Mouse (Mus musculus) left cerebral cortex, postnatal 36 days (tissue): ENCODE measurements around the gene Banp. TPM values are rescaled to one million over a fixed set of nuclear protein-coding genes. Genes with fewer than 3 reads are reported as not detected.

Experiments used
- DNase-seq, 2 experiments: peaks; one replicate each; pipeline ENCODE4 v3.0.0; 2021 to 2022; ENCODE audit warnings: low spot score in 2 of 2, mixed read lengths in 1 of 2
- intact Hi-C: fragments of 180-260 bp; cut with DNase I; formaldehyde crosslinking; loops from one replicate; pipeline ENCODE4 v1.15.1; 2025
- total RNA-seq, 2 experiments: library from RNA; stranded (reverse); gene quantifications; 2 replicates each; pipeline ENCODE4 v1.2.3; 2021

Gene Banp
- total RNA-seq, 2 experiments from 2014 or later: 25.8 to 47.8 TPM

DNA sequence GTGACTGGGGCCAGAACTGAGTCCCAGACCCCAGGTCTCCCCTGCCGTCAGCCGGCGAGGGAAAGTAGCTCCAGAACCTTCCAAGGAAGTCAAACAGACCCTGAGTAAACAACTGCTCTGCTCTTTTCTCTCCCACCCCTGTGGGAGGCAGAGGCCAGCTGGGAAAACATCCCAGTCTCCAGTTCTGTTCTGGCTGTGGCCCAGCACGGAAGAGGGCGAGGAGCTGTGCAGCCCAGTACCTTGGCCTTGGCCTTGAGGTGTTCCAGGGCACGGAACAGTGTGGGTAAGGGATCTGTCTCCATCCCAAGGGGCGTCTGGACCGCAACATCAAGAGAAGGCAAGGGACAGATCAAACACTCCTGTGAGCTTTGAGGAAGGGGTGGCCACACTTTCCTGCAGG is 27.4 kb upstream of the Banp start:
- intact Hi-C loops: no loop called here
- no peak for DNase-seq

DNA sequence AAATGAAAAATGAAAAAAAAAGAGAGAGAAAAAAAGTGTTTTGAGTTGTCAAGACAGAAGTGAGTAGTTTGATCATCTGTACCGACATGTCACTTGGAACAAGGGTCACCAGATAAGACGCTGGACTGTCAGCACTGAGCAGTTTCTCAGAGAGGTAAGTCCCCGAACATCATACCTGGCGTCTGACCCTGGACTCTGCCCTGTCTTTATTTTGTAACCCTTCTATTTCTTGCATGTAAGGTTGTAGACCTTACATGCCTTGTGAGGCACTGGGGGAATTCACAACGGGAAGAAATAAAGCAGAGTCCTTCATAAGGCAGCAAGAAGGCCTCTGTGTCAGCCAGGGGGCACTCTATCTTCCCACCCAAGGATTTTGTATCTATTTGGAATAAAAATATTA is 24.9 kb upstream of the Banp start:
- intact Hi-C loops: loop anchor here (5.0 kb wide), 1 partner anchor 72 kb away; no protein-coding TSS in a partner anchor

DNA sequence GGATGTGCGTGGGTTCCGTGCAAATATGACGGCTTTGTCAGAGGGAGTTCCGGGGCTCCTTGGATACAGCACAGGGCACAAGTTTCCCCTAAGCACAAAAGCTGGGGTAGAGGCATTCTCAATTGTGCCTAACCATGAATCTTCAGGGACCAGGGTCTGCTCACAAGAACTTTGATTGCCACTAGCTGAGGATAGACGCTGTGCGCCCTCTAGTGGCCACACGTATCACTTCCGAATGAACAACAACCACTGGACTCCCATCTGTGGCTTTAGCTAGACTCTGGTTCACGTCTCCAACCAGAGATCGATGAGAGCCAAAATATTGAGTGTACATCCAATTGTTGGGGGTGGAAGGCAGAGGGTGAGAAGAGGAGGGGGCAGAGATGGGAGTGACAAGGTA is 23.9 kb upstream of the Banp start:
- intact Hi-C loops: loop anchor here (5.0 kb wide), 1 partner anchor 73 kb away; no protein-coding TSS in a partner anchor
- peak; percentile 57 to 74 for DNase-seq

More for the DNA sequence above, 24.9 kb upstream of the Banp start:
- DNase-seq: no peak

GRCm38 (mm10) chr8:121926266-121926665 is 23.3 kb upstream of the Banp start:
- intact Hi-C loops: loop anchor here (5.0 kb wide), 1 partner anchor 74 kb away; no protein-coding TSS in a partner anchor
- no peak for DNase-seq

DNA sequence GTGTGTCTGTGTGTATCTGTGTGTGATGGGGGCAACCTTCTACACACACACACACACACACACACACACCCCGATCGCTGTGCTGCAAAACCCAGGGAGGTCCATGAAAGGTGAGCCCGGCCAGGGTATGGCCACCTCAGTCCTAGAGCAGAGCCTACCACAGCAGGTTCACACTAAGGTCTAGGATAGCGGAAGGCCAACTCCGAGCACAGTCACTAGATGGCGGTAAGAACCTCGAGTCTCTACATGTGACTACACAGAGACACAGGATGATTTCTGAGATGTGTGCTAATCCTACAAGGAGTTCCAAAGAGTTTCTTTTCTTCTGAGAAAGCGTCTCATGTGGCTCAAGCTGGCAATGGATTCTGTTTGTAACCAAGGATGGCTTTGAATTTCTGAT is 22.2 kb upstream of the Banp start:
- intact Hi-C loops: loop anchor here (5.0 kb wide), 1 partner anchor 75 kb away; no protein-coding TSS in a partner anchor
- no peak for DNase-seq

- no peak for DNase-seq
- intact Hi-C loops: no loop called here
Measured at GRCm38 (mm10) chr8:121930047-121930446, 19.5 kb upstream of the Banp start.

DNA sequence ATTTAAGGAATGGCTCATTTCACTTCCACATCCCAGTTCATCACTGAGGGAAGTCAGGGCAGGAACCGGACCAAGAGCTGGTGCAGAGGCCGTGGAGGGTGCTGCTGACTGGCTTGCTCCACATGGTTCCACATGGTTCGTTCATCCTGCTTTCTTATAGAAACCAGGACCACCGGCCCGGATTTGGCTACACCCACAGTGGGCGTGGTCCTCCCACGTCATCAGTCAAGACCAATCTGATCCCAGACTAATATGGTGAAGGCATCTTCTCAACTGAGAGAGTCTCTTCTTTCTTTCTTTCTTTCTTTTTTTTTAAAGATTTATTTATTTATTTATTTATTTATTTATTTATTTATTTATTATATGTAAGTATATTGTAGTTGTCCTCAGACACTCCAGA is 18.0 kb upstream of the Banp start:
- DNase-seq: no peak
- intact Hi-C loops: no loop called here

- intact Hi-C loops: no loop called here
- no peak for DNase-seq
Measured at GRCm38 (mm10) chr8:121932026-121932667, 17.4 kb upstream of the Banp start.

DNA sequence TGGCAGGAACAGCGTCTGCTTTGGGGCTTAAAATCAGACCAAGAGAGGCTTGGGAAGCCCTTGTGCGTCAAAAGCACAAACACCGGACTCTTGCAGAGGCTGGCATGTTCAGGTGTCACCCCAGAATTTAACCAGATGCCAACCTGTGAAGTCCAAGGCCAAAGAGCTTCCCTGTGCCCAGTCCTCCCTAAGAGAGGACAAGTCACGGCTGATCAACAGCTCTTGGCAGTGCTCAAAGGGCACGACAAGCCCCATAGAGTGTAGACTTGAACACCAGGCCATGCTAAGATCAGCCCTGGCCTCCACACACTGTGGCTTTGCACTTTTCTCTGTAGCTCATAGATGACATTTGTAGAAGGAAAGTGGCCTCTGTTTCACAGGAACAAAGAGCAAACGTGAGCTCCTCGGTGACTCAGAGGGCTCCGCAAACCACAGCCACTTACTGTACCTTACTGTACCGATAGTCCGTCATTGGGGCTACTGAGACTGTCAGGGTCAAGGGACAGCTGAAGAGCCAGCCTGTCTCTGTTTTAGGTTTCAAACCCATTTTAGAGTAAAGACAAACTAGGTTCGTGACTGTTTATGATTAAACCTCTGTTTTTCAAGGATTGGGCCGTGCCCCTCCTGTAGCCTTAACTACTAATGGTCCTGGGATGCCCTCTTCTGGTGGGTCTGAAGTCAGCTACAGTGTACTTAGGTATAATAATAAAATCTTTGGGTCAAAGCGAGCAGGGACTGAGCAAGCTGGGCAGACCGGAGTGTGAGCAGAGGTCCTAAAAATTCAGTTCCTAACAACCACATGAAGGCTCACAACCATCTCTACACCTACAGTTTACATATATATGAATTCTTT is 16.7 kb upstream of the Banp start:
- intact Hi-C loops: no loop called here
- DNase-seq: no peak

- DNase-seq: no peak
- intact Hi-C loops: no loop called here
Measured at GRCm38 (mm10) chr8:121934506-121934905, 15.0 kb upstream of the Banp start.

GRCm38 (mm10) chr8:121934923-121935322 is 14.6 kb upstream of the Banp start:
- intact Hi-C loops: no loop called here
- no peak for DNase-seq

GRCm38 (mm10) chr8:121935341-121936294 is 13.9 kb upstream of the Banp start:
- intact Hi-C loops: no loop called here
- peak; percentile 45 to 49 for DNase-seq

- intact Hi-C loops: no loop called here
- DNase-seq: no peak
Measured at GRCm38 (mm10) chr8:121936391-121936790, 13.2 kb upstream of the Banp start.

DNA sequence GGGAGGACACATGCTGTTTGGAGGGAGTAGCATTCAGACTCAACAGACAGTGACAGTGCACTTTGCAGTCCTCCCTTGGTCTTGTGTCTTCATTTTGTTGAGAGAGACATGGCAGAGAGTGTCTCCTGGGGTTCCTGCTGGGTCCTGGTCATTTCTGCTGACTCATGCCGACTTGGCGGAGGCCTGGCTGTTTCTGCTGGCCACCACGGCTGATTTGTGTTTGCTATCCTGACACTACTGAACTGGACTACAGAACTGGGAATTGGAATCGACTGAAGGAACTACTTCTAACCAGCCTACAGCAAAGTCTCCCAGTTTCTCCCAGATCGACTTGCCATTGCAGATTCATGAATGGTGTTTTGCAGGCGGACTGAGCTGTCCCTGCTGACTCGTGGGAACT is 10.8 kb upstream of the Banp start:
- no peak for DNase-seq
- intact Hi-C loops: no loop called here

DNA sequence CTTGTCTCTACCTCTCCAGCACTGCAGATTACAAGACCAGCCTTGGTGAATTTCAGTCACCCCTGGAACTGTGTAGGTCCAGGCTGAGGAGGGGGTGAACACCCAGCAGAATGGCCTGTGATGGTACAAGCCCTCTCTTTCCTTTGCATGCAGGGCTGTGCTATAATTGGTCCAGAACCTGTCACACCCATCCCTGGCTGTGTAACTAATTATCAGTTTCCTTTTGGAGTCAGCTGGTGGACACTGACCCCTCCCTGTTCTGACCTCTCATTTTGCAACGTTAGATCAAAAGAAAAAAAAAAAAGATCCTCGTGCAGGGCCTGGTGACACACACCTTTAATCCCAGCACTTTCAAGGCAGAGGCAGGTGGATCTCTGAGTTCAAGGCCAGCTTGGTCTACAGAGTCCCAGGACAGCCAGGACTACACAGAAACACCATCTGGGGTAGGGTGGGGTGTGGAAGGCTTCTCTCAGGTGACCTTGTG is 6.5 kb upstream of the Banp start:
- intact Hi-C loops: no loop called here

GRCm38 (mm10) chr8:121943716-121944115 is 5.8 kb upstream of the Banp start:
- DNase-seq: no peak
- intact Hi-C loops: no loop called here

More for the DNA sequence above, 6.5 kb upstream of the Banp start:
- DNase-seq: no peak

GRCm38 (mm10) chr8:121944831-121945230 is 4.7 kb upstream of the Banp start, which contains the start of gene Car5a:
Gene Car5a (minus strand): TSS chr8:121944904.
- intact Hi-C loops: no loop called here
- no peak for DNase-seq

GRCm38 (mm10) chr8:121946351-121946750 is 3.2 kb upstream of the Banp start:
- intact Hi-C loops: no loop called here
- DNase-seq: no peak

- DNase-seq: no peak
- intact Hi-C loops: no loop called here
Measured at GRCm38 (mm10) chr8:121947047-121947752, 2.4 kb upstream of the Banp start.
